Mouse (Mus musculus): ENCODE results near the gene Nbeal2. TPM values are rescaled to one million over a fixed set of nuclear protein-coding genes. Genes with fewer than 3 reads are reported as not detected.

Gene Nbeal2
- total and polyA plus RNA-seq, 2 experiments: 2.1 to 11.6 TPM

DNA sequence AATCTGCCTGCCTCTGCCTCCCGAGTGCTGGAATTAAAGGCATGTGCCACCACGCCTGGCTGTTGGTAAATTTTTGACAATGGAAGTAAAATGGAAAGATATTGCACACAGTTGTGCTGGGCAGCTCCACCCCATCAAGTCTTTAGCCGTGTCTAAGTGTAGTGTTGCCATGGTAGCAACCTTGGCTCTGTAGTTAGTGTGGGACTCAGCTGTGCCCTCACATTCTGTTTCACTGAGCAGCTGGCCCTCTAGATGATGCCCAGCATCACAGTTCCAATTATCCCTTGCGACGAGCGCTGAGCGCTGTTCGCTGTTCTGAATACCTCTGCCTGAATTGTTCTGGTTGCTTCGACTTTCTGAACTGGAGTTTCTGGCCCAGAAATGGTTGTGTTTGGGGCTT lies 27.9 kb upstream of the Nbeal2 start:
- no peak for DNase-seq (ENCODE audit: extremely low read depth, low read depth, low spot score)
- 75% methylated on average over 9 of the region's 9 CpGs for whole genome bisulfite sequencing
- Histone ChIP-seq H3K27me3 (ENCODE audit: control insufficient read depth, insufficient read depth, low read length) (no peaks in the 10 kb centered on the region), H3K36me3 (ENCODE audit: control insufficient read depth, insufficient read depth, low read length) (no peaks in the 10 kb centered on the region), H3K4me3 (ENCODE audit: insufficient read depth, low read depth, low read length) (no peak overlapping the region), H3K4me1 (ENCODE audit: control insufficient read depth, insufficient read depth, low read length) (peaks cover 21% of the 10 kb centered on the region), H3K27ac (replicated peaks; ENCODE audit: insufficient read depth, low read depth, low read length) (no peak overlapping the region), H3K9ac (ENCODE audit: low read depth, low read length) (no peak overlapping the region), H3K79me2 (ENCODE audit: control insufficient read depth, insufficient read depth, low read length) (peaks cover 44% of the 10 kb centered on the region)
- TF ChIP-seq CTCF (IDR thresholded peaks at IDR 0.05; ENCODE audit: low read depth, low read length) (no peak), POLR2A (IDR thresholded peaks at IDR 0.05; ENCODE audit: extremely low read depth, insufficient read depth, low read length) (no peak)

DNA sequence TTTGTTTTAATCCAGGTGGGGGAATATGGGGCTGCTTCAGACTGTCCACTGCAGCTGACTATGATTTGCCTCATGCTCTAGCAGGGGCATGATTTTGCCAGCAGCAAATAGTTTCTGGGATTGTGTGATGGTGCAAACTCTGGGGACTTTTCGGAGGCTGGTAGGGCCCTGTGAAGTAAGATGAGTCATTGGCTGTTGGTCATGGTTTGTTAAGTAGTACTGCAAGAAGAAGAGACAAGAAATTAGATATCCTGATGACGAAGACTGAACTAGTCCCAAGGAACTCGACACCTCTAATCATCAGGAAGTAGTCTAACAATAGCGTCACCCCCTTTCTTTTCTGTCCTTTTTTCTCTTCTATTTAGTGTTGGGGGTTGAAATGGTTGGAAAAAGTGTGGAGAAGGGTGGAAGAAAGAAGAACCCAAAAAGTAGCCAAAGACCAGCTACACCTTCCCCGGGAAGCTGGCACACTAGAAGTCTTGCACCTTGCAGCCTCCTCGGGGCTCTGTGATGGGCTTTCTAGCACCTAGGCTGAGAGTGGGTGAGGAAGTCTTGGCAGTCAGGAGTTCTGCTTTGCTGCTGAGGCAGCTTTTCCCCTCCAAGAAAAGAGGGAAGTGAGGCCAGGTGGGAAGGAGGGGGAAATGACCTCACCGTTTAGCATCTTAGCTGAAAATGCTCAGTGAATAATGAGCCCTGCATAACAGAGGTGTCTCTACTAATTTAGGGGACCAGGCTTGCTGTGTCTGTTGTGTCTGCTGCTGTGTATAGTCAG lies 27.0 kb upstream of the Nbeal2 start:
- Histone ChIP-seq H3K4me1 (ENCODE audit: control insufficient read depth, insufficient read depth, low read length) (peaks cover 22% of the 10 kb centered on the region), H3K36me3 (ENCODE audit: control insufficient read depth, insufficient read depth, low read length) (no peaks in the 10 kb centered on the region), H3K27ac (replicated peaks; ENCODE audit: insufficient read depth, low read depth, low read length) (no peak overlapping the region), H3K9ac (ENCODE audit: low read depth, low read length) (no peak overlapping the region), H3K4me3 (ENCODE audit: insufficient read depth, low read depth, low read length) (no peak overlapping the region), H3K27me3 (ENCODE audit: control insufficient read depth, insufficient read depth, low read length) (no peaks in the 10 kb centered on the region), H3K79me2 (ENCODE audit: control insufficient read depth, insufficient read depth, low read length) (peaks cover 48% of the 10 kb centered on the region)
- no peak for TF ChIP-seq CTCF (IDR thresholded peaks at IDR 0.05; ENCODE audit: low read depth, low read length)
- no peak for TF ChIP-seq POLR2A (IDR thresholded peaks at IDR 0.05; ENCODE audit: extremely low read depth, insufficient read depth, low read length)
- DNase-seq (ENCODE audit: extremely low read depth, low read depth, low spot score): no peak
- WGBS: 81% methylated on average over 7 of the region's 7 CpGs

DNA sequence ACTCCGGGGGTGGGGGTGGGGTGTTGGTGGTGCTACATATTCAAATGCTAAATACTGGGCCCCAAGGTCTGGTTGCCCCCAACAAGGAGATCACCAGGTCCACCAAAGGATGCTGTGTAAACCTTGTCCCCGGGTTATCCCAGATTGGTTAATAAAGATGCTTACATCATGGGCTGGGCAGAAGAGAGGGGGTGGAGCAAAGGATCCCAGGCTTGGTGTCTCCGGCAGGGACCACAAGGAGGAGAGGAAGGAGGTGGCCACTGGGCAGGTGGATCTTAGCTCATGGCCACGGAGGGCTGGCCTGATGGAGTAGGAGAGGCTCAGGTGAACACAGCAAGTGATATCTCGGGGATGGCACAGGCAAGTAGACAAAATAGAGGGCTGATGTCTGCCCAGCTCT lies 24.9 kb upstream of the Nbeal2 start:
- H3K79me2 ChIP-seq (ENCODE audit: control insufficient read depth, insufficient read depth, low read length): peaks cover 41% of the 10 kb centered on the region
- DNase-seq (ENCODE audit: extremely low read depth, low read depth, low spot score): no peak
- no peak overlapping the region for H3K4me3 ChIP-seq (ENCODE audit: insufficient read depth, low read depth, low read length)
- WGBS: 79% methylated on average over 5 of the region's 5 CpGs
- no peaks in the 10 kb centered on the region for H3K27me3 ChIP-seq (ENCODE audit: control insufficient read depth, insufficient read depth, low read length)
- TF ChIP-seq POLR2A (IDR thresholded peaks at IDR 0.05; ENCODE audit: extremely low read depth, insufficient read depth, low read length) (no peak), CTCF (IDR thresholded peaks at IDR 0.05; ENCODE audit: low read depth, low read length) (no peak)
- peaks cover 23% of the 10 kb centered on the region for H3K4me1 ChIP-seq (ENCODE audit: control insufficient read depth, insufficient read depth, low read length)
- H3K36me3 ChIP-seq (ENCODE audit: control insufficient read depth, insufficient read depth, low read length): no peaks in the 10 kb centered on the region
- no peak overlapping the region for H3K27ac ChIP-seq (replicated peaks; ENCODE audit: insufficient read depth, low read depth, low read length)
- H3K9ac ChIP-seq (ENCODE audit: low read depth, low read length): no peak overlapping the region

DNA sequence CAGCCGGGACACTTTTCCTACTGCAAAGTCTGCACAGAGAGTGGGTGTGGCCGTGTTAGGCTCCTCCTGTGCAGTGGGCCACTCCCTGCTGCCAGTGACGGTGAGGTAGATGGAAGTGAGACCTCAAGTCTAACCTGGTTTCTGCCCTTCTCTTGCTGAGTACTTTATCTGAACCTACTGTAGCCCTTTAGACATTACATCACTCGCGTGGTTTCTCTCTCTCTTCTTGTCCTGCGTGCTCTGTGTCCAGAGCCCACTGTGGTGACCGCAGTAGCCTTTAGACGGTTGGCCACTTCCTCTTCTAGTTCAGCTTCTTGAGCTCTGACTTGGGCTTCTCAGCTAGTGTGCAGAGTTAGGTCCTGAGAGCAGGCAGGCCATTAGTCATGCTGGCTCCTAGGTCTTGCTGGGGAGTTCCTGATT lies 22.5 kb upstream of the Nbeal2 start:
- Histone ChIP-seq H3K36me3 (ENCODE audit: control insufficient read depth, insufficient read depth, low read length) (no peaks in the 10 kb centered on the region), H3K9ac (ENCODE audit: low read depth, low read length) (no peak overlapping the region), H3K79me2 (ENCODE audit: control insufficient read depth, insufficient read depth, low read length) (peaks cover 45% of the 10 kb centered on the region), H3K4me3 (ENCODE audit: insufficient read depth, low read depth, low read length) (no peak overlapping the region), H3K4me1 (ENCODE audit: control insufficient read depth, insufficient read depth, low read length) (peaks cover 13% of the 10 kb centered on the region; the same call in 1 of the 2 replicates), H3K27ac (replicated peaks; ENCODE audit: insufficient read depth, low read depth, low read length) (no peak overlapping the region), H3K27me3 (ENCODE audit: control insufficient read depth, insufficient read depth, low read length) (no peaks in the 10 kb centered on the region)
- WGBS: 84% methylated on average over 8 of the region's 8 CpGs
- peak; percentile 48 for DNase-seq (ENCODE audit: extremely low read depth, low read depth, low spot score)
- no peak for TF ChIP-seq POLR2A (IDR thresholded peaks at IDR 0.05; ENCODE audit: extremely low read depth, insufficient read depth, low read length)
- TF ChIP-seq CTCF (IDR thresholded peaks at IDR 0.05; ENCODE audit: low read depth, low read length): no peak

DNA sequence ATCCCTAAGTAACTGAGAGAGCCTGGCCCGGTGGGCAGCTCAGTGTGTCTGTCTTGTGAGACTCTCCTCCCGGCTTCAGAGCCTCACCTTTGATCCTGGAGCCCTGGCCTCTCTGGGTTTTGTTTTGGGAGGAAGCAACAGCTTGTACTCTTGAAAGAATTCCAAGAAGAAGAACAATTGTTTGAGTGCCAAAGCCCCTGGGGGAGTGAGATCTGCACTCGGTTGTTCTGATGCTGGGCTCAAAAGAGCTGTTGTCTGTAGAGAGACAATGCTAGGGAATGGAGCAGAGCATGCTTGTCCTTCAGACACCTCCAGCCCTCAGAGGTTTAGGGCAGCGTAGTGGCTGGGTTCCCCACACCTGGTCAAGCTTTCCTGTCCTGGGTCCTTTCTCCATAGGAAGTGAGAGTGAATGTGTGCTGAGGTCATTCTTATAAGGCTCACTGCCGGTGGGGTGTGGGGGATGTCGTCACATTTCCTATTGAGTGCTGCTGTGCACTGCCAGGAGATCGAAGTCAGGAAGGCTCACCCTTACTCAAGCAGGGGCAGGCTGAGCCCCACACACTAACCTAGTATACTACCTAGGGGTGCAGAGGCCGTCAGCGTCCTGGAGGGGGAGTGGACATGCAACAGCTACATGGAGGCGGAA lies 19.3 kb upstream of the Nbeal2 start:
- WGBS: 56% methylated on average over 10 of the region's 10 CpGs
- H3K27ac ChIP-seq (replicated peaks; ENCODE audit: insufficient read depth, low read depth, low read length): no peak overlapping the region

More for the DNA sequence above, 19.3 kb upstream of the Nbeal2 start:
- H3K4me3 ChIP-seq (ENCODE audit: insufficient read depth, low read depth, low read length): no peak overlapping the region
- H3K36me3 ChIP-seq (ENCODE audit: control insufficient read depth, insufficient read depth, low read length): no peaks in the 10 kb centered on the region
- TF ChIP-seq POLR2A (IDR thresholded peaks at IDR 0.05; ENCODE audit: extremely low read depth, insufficient read depth, low read length): no peak
- no peak for TF ChIP-seq CTCF (IDR thresholded peaks at IDR 0.05; ENCODE audit: low read depth, low read length)
- H3K27me3 ChIP-seq (ENCODE audit: control insufficient read depth, insufficient read depth, low read length): no peaks in the 10 kb centered on the region
- no peak for DNase-seq (ENCODE audit: extremely low read depth, low read depth, low spot score)
- H3K9ac ChIP-seq (ENCODE audit: low read depth, low read length): no peak overlapping the region
- H3K4me1 ChIP-seq (ENCODE audit: control insufficient read depth, insufficient read depth, low read length): peaks cover 16% of the 10 kb centered on the region; the same call in 1 of the 2 replicates
- peaks cover 56% of the 10 kb centered on the region for H3K79me2 ChIP-seq (ENCODE audit: control insufficient read depth, insufficient read depth, low read length)
